Mouse (Mus musculus) testis, adult 2 months (tissue): ENCODE results near the gene Tstd2.

Source experiments
- CTCF ChIP-seq: fragments of 200-500 bp; IDR thresholded peaks from 2 replicates; pipeline ENCODE4 v1.5.1; 2012; ENCODE audit warnings: low read depth, mild to moderate bottlenecking, inconsistent platforms, low read length, moderate library complexity; ENCODE audit not compliant: control insufficient read depth, insufficient read depth, insufficient replicate concordance
- POLR2A ChIP-seq: fragments of 200-500 bp; IDR thresholded peaks from 2 replicates; pipeline ENCODE4 v1.6.1; 2012; ENCODE audit warnings: low read depth, mild to moderate bottlenecking, inconsistent platforms, low read length, moderate library complexity; ENCODE audit not compliant: control insufficient read depth

- TF ChIP-seq CTCF (no peak), POLR2A (no peak)
Observed at GRCm38 (mm10) chr4:46110084-46110483, 28.4 kb downstream of the Tstd2 start.
